Mouse (Mus musculus) heart, postnatal 4 days (tissue): ENCODE data around the gene F5. TPM values are rescaled to one million over a fixed set of nuclear protein-coding genes. Genes with fewer than 3 reads are reported as not detected.

Experiments used
- DNase-seq: peaks from one replicate; pipeline ENCODE4 v3.0.0; 2021
- total RNA-seq, 2 experiments: library from RNA; stranded (reverse); gene quantifications; 2 replicates each; pipeline ENCODE4 v1.2.3; 2021

The F5 gene
- total RNA-seq, result under 1 TPM; 0.41 to 0.52 TPM

- DNase-seq, result no peak
These were observed at the start of gene F5 for GRCm38 (mm10) chr1:164151387-164152088. TSS of gene F5 (plus strand) at chr1:164151838.

GRCm38 (mm10) chr1:164109763-164110162 lies 41.9 kb upstream of the F5 start:
- DNase-seq, result no peak

GRCm38 (mm10) chr1:164110591-164111329 lies 40.9 kb upstream of the F5 start:
- no peak for DNase-seq

GRCm38 (mm10) chr1:164114280-164114679 lies 37.4 kb upstream of the F5 start:
- no peak for DNase-seq

GRCm38 (mm10) chr1:164114947-164115493 lies 36.6 kb upstream of the F5 start, which contains the start of gene Selp:
TSS of gene Selp (plus strand) at chr1:164115264.
- no peak for DNase-seq

GRCm38 (mm10) chr1:164115647-164116046 lies 36.0 kb upstream of the F5 start:
- DNase-seq, result no peak

- no peak for DNase-seq
These were observed 33.8 kb upstream of the F5 start for GRCm38 (mm10) chr1:164117869-164118268.

- DNase-seq, result no peak
These were observed 31.5 kb upstream of the F5 start for GRCm38 (mm10) chr1:164119892-164120776.

GRCm38 (mm10) chr1:164120777-164121158 lies 30.9 kb upstream of the F5 start:
- no peak for DNase-seq

GRCm38 (mm10) chr1:164123836-164124235 lies 27.8 kb upstream of the F5 start:
- DNase-seq, result no peak

GRCm38 (mm10) chr1:164130013-164130412 lies 21.6 kb upstream of the F5 start:
- DNase-seq, result no peak

- no peak for DNase-seq
These were observed 19.0 kb upstream of the F5 start for GRCm38 (mm10) chr1:164132609-164133008.

GRCm38 (mm10) chr1:164134101-164134500 lies 17.5 kb upstream of the F5 start:
- no peak for DNase-seq

GRCm38 (mm10) chr1:164135360-164135759 lies 16.3 kb upstream of the F5 start:
- no peak for DNase-seq

- DNase-seq, result no peak
These were observed 15.7 kb upstream of the F5 start for GRCm38 (mm10) chr1:164135960-164136359.

GRCm38 (mm10) chr1:164136636-164137035 lies 15.0 kb upstream of the F5 start:
- DNase-seq, result no peak

- peak; percentile 89 for DNase-seq
These were observed 13.1 kb upstream of the F5 start for GRCm38 (mm10) chr1:164138365-164139130.

GRCm38 (mm10) chr1:164139464-164139863 lies 12.2 kb upstream of the F5 start:
- DNase-seq, result no peak

GRCm38 (mm10) chr1:164149083-164149482 lies 2.6 kb upstream of the F5 start:
- no peak for DNase-seq

GRCm38 (mm10) chr1:164152836-164153235 lies 1.2 kb downstream of the F5 start:
- no peak for DNase-seq

GRCm38 (mm10) chr1:164154983-164155382 lies 3.3 kb downstream of the F5 start:
- no peak for DNase-seq

GRCm38 (mm10) chr1:164158571-164158970 lies 6.9 kb downstream of the F5 start:
- DNase-seq, result no peak
